24 mouse cellular contexts compared by ENCODE assay signal in the genomic region with DNA sequence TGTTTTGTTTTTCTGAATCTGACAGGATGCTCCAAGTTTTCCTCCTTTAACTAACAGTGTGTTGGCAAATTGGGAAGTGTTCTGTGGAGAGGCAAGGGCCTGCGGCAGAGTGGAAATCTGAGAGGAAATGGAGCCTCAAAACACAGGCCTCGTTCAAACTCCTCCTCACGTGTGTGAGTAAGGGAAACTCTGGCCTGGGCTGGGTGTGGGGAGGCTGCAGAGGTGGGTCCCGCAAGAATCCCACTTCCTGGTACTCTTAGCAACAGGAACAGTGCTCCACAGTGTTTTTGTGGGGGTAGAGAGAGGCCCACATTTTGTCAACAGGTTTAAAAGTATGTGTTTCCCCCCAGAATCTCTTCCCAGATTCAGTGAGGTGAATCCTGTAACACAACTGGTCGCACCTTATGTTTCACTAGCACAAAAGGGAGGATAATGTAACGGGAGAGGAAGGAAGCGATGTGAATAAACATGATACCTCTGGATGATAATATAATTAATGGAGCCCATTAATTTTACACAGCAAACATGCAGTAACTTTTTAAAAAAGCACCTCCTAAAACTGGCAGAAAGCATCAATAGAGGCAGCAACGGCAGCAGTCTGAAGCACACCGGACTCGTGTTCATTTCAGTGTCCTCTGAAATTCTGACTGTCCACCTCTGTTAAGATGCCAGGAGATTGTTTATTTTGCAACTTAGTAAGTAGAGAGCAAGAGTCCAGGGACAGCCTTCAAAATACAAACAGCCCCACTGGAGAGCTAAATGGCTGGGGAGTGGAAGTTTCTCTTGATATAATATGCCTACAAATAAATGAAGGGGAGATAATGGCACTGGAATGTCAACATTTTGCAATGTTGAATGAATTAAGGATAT. TPM values are rescaled to one million over a fixed set of nuclear protein-coding genes. Genes with fewer than 3 reads are reported as not detected.
DNase-seq lines count a peak whose midpoint lies in the region; ATAC-seq and TF ChIP-seq lines count a peak whose summit lies in the region.
"Had no signal": no experiment of that assay in that cellular context is flagged by ENCODE, and none has a peak within 500 bp of the region (broad histone marks: within the 10 kb centered on the region; RNA-seq: fewer than 3 reads in every experiment).

No protein-coding gene starts in this region.

- no peaks in the 10 kb centered on the region for H3K27me3 ChIP-seq in heart, postnatal 0 days (ENCODE audit: control insufficient read depth, insufficient read depth, low read length)
- no peaks in the 10 kb centered on the region for H3K27me3 ChIP-seq in lung, postnatal 0 days (replicated peaks; ENCODE audit: insufficient read depth, low read length)
- no peaks in the 10 kb centered on the region for H3K27me3 ChIP-seq in embryonic facial prominence, embryonic 14.5 days (replicated peaks; ENCODE audit: control insufficient read depth, insufficient read depth, low read length)
- H3K27me3 ChIP-seq: CH12.LX; heart, embryonic 13.5 days; hindbrain, embryonic 15.5 days; Patski; stomach, embryonic 15.5 days had no signal

- no peak for ATAC-seq in heart, postnatal 0 days (ENCODE audit: insufficient read depth, low read depth)
- no peak for ATAC-seq in lung, postnatal 0 days
- ATAC-seq in embryonic facial prominence, embryonic 14.5 days (ENCODE audit: low read depth), result no peak
- ATAC-seq: Patski had no signal

- no peaks in the 10 kb centered on the region for H3K9me3 ChIP-seq in heart, postnatal 0 days (replicated peaks; ENCODE audit: control insufficient read depth, low read length)
- H3K9me3 ChIP-seq in lung, postnatal 0 days (ENCODE audit: low read length), result no peaks in the 10 kb centered on the region
- H3K9me3 ChIP-seq in embryonic facial prominence, embryonic 14.5 days (ENCODE audit: control insufficient read depth, low read length), result no peaks in the 10 kb centered on the region
- H3K9me3 ChIP-seq: G1E; heart, embryonic 13.5 days; hindbrain, embryonic 15.5 days; stomach, embryonic 15.5 days had no signal

- no peak overlapping the region for H3K4me2 ChIP-seq in heart, postnatal 0 days (ENCODE audit: low read depth, low read length)
- no peak overlapping the region for H3K4me2 ChIP-seq in lung, postnatal 0 days (replicated peaks; ENCODE audit: low read depth, low read length)
- no peak overlapping the region for H3K4me2 ChIP-seq in embryonic facial prominence, embryonic 14.5 days (ENCODE audit: low read depth, low read length)
- H3K4me2 ChIP-seq: heart, embryonic 13.5 days; hindbrain, embryonic 15.5 days; midbrain, embryonic 11.5 days; stomach, embryonic 15.5 days had no signal

- no peaks in the 10 kb centered on the region for H3K4me1 ChIP-seq in heart, postnatal 0 days (ENCODE audit: control insufficient read depth, insufficient read depth)
- H3K4me1 ChIP-seq in lung, postnatal 0 days (ENCODE audit: insufficient read depth, low read depth, low read length), result 0 out of 2 replicates have a peak, but pooled peaks cover 3% of the 10 kb centered on the region
- H3K4me1 ChIP-seq in embryonic facial prominence, embryonic 14.5 days (ENCODE audit: control insufficient read depth, insufficient read depth, low read length), result peaks cover 3% of the 10 kb centered on the region; the same call in 1 of the 2 replicates
- H3K4me1 ChIP-seq: heart, embryonic 13.5 days; hindbrain, embryonic 15.5 days had no signal

- DNase-seq in heart, postnatal 0 days (ENCODE audit: low spot score), result no peak
- DNase-seq in heart, adult 9 months (ENCODE audit: low spot score in 2 of 2), result no peak
- peak; percentile 7 for DNase-seq in kidney, postnatal 14 days
- no peak for DNase-seq in kidney, adult 9 months
- DNase-seq in lung, postnatal 0 days (ENCODE audit: low spot score), result no peak
- no peak for DNase-seq in lung, postnatal 4 days
- DNase-seq in embryonic facial prominence, embryonic 14.5 days (ENCODE audit: low spot score), result no peak
- no peak for DNase-seq in ovary, postnatal 10 days (ENCODE audit: low spot score)
- DNase-seq: adrenal gland, postnatal 36 days; B cell, adult 2 months; cerebellum, adult 11 months; cerebellum, adult 9-11 months; heart, postnatal 4 days; left cerebral cortex, postnatal 4 days; thymus, adult 2 months had no signal

- no peak for TF ChIP-seq CTCF in heart, postnatal 0 days (IDR thresholded peaks at IDR 0.05; ENCODE audit: low read depth)
- no peak for TF ChIP-seq CTCF in lung, postnatal 0 days (IDR thresholded peaks at IDR 0.05)

- 0 out of 2 replicates have a peak overlapping the region, but pooled peaks have one; percentile 16 for H3K27ac ChIP-seq in heart, postnatal 0 days (ENCODE audit: low read depth)
- peak overlapping the region; percentile 32; the same call in 1 of the 2 replicates for H3K27ac ChIP-seq in lung, postnatal 0 days (ENCODE audit: low read length)
- peak overlapping the region; percentile 11; the same call in 1 of the 2 replicates for H3K27ac ChIP-seq in embryonic facial prominence, embryonic 14.5 days (replicated peaks; ENCODE audit: low read depth, low read length)
- H3K27ac ChIP-seq: heart, embryonic 13.5 days; hindbrain, embryonic 15.5 days; liver, embryonic 14.5 days; stomach, embryonic 15.5 days had no signal

- H3K36me3 ChIP-seq in heart, postnatal 0 days (replicated peaks; ENCODE audit: control insufficient read depth, insufficient read depth, low read length), result no peaks in the 10 kb centered on the region
- no peaks in the 10 kb centered on the region for H3K36me3 ChIP-seq in lung, postnatal 0 days (ENCODE audit: insufficient read depth, low read length)
- H3K36me3 ChIP-seq in embryonic facial prominence, embryonic 14.5 days (ENCODE audit: control insufficient read depth, insufficient read depth, low read length), result no peaks in the 10 kb centered on the region
- H3K36me3 ChIP-seq: G1E; heart, embryonic 13.5 days; hindbrain, embryonic 15.5 days; stomach, embryonic 15.5 days had no signal

- no peak overlapping the region for H3K4me3 ChIP-seq in heart, postnatal 0 days (ENCODE audit: low read depth, low read length)
- no peak overlapping the region for H3K4me3 ChIP-seq in lung, postnatal 0 days (ENCODE audit: low read depth, low read length)
- no peak overlapping the region for H3K4me3 ChIP-seq in embryonic facial prominence, embryonic 14.5 days (ENCODE audit: low read depth, low read length)
- H3K4me3 ChIP-seq: heart, embryonic 13.5 days; hindbrain, embryonic 15.5 days; stomach, embryonic 15.5 days had no signal

- WGBS in heart, postnatal 0 days, result 59% methylated on average over 10 of the region's 10 CpGs
- 39% methylated on average over 10 of the region's 10 CpGs for WGBS in lung, postnatal 0 days
- 50% methylated on average over 10 of the region's 10 CpGs for WGBS in embryonic facial prominence, embryonic 14.5 days

- H3K9ac ChIP-seq in heart, postnatal 0 days (replicated peaks; ENCODE audit: low read depth, low read length), result no peak overlapping the region
- no peak overlapping the region for H3K9ac ChIP-seq in lung, postnatal 0 days (replicated peaks; ENCODE audit: low read depth)
- H3K9ac ChIP-seq in embryonic facial prominence, embryonic 14.5 days (ENCODE audit: low read depth, low read length), result no peak overlapping the region
- H3K9ac ChIP-seq: heart, embryonic 13.5 days; hindbrain, embryonic 15.5 days; liver, embryonic 14.5 days; stomach, embryonic 15.5 days had no signal

- TF ChIP-seq EP300 in heart, postnatal 0 days (IDR thresholded peaks at IDR 0.05; ENCODE audit: low read depth), result no peak
- no peak for TF ChIP-seq EP300 in lung, postnatal 0 days (IDR thresholded peaks at IDR 0.05)

RNA-seq across cellular contexts. Expression of a gene that starts 47.3 kb away (rescaled TPM):
- 1.4 and 1.6 TPM in 2 replicates for total RNA-seq in heart, postnatal 0 days (2014; rRNA removed; ENCODE audit: low replicate concordance)
- polyA plus RNA-seq in heart, postnatal 0 days (2015; fragmentation: Nextera tagmentation; extraction: Ambion mirVana), result 4.2 and 6.2 TPM in 2 replicates
- polyA plus RNA-seq in lung, postnatal 0 days (2015; fragmentation: Nextera tagmentation; extraction: Ambion mirVana), result 56.1 and 148 TPM in 2 replicates
- polyA plus RNA-seq in embryonic facial prominence, embryonic 14.5 days (2014; fragmentation: Nextera tagmentation; extraction: Ambion mirVana), result 11.2 and 12.3 TPM in 2 replicates
- total RNA-seq: common myeloid progenitor, adult 5-6 weeks had no signal
